Mouse (Mus musculus): ENCODE results near the gene Ccdc50. TPM values are rescaled to one million over a fixed set of nuclear protein-coding genes. Genes with fewer than 3 reads are reported as not detected.

The Ccdc50 gene
- polyA plus RNA-seq, 1 experiment from 2014 or later: 47.5 TPM

DNA sequence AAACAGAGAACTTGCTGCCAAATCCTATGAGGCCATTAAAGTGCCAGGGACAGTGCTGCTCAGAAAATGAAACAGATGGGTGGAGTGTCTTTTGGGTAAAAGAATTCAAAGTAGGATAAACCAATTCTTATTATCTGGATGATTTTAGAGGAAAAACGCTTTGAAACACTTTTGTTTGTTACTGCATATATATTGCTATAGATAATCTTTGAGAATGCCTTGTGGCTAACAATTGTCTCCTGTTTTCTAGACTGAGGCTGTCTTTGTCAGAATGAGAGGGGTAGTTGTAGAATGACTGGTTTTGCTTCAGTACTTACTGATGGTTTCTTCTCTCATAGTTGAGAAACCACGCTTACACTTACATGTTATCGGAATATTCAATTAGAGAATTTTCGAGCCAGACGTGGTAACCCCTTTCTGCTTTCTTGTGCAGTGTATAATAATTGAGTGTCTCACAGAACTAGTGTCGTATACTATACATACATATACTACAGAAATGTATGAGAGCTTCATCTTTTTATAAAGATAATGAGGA lies 11.1 kb downstream of the Ccdc50 start:
- Histone ChIP-seq H3K9ac (replicated peaks) (no peak overlapping the region), H3K27me3 (no peaks in the 10 kb centered on the region), H3K4me3 (no peak overlapping the region), H3K4me1 (no peaks in the 10 kb centered on the region), H3K4me2 (replicated peaks) (no peak overlapping the region), H3K9me3 (no peaks in the 10 kb centered on the region), H3K27ac (replicated peaks) (no peak overlapping the region), H3K36me3 (no peaks in the 10 kb centered on the region)
- ATAC-seq (replicated peaks): no peak
- 91% methylated on average over 6 of the region's 6 CpGs for WGBS

- Histone ChIP-seq H3K9me3 (no peaks in the 10 kb centered on the region), H3K9ac (replicated peaks) (no peak overlapping the region), H3K27me3 (no peaks in the 10 kb centered on the region), H3K4me3 (no peak overlapping the region), H3K36me3 (peaks cover 8% of the 10 kb centered on the region), H3K4me1 (no peaks in the 10 kb centered on the region), H3K4me2 (replicated peaks) (no peak overlapping the region), H3K27ac (replicated peaks) (no peak overlapping the region)
- ATAC-seq (replicated peaks): no peak
- WGBS: 87% methylated on average over 2 of the region's 2 CpGs
These were observed 12.9 kb downstream of the Ccdc50 start for GRCm38 (mm10) chr16:27401579-27401978.

DNA sequence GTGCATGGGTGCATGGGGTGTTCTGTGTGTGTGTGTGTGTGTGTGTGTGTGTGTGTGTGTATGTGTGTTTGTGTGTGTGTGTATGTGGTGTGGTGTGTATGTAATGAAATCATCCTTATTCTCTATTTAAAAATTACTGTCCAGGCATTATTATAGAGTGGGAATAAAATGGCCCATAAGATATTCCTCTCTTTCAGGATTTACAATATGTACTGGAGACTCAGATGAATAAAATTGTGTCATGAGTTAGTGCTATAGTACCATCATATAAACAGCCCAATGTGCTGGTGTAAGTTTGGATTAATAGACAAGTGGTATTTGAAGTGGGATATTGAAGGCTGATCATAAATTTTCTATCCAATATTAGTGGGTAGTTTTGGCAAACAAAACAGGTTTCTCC lies 15.4 kb downstream of the Ccdc50 start:
- no peak overlapping the region for H3K4me3 ChIP-seq
- no peaks in the 10 kb centered on the region for H3K9me3 ChIP-seq
- no peak overlapping the region for H3K4me2 ChIP-seq (replicated peaks)

GRCm38 (mm10) chr16:27416937-27417584 lies 28.4 kb downstream of the Ccdc50 start:
- 95% methylated on average over 6 of the region's 6 CpGs for WGBS
- no peak overlapping the region for H3K9ac ChIP-seq (replicated peaks)
- no peaks in the 10 kb centered on the region for H3K27me3 ChIP-seq
- no peak overlapping the region for H3K4me2 ChIP-seq (replicated peaks)
- no peak overlapping the region for H3K27ac ChIP-seq (replicated peaks)
- no peaks in the 10 kb centered on the region for H3K4me1 ChIP-seq
- H3K36me3 ChIP-seq: peaks cover 65% of the 10 kb centered on the region
- ATAC-seq (replicated peaks): no peak
- H3K9me3 ChIP-seq: no peaks in the 10 kb centered on the region
- no peak overlapping the region for H3K4me3 ChIP-seq

More for the DNA sequence above, 15.4 kb downstream of the Ccdc50 start:
- Histone ChIP-seq H3K27me3 (no peaks in the 10 kb centered on the region), H3K9ac (replicated peaks) (no peak overlapping the region), H3K27ac (replicated peaks) (no peak overlapping the region), H3K36me3 (peaks cover 21% of the 10 kb centered on the region), H3K4me1 (no peaks in the 10 kb centered on the region)
- ATAC-seq (replicated peaks): no peak

GRCm38 (mm10) chr16:27417632-27418031 lies 29.0 kb downstream of the Ccdc50 start:
- H3K4me1 ChIP-seq: no peaks in the 10 kb centered on the region
- H3K4me2 ChIP-seq (replicated peaks): no peak overlapping the region
- no peaks in the 10 kb centered on the region for H3K27me3 ChIP-seq
- H3K9ac ChIP-seq (replicated peaks): no peak overlapping the region
- H3K27ac ChIP-seq (replicated peaks): no peak overlapping the region
- WGBS: 88% methylated on average over 3 of the region's 3 CpGs
- no peaks in the 10 kb centered on the region for H3K9me3 ChIP-seq
- no peak for ATAC-seq (replicated peaks)
- H3K36me3 ChIP-seq: peaks cover 68% of the 10 kb centered on the region
- no peak overlapping the region for H3K4me3 ChIP-seq

GRCm38 (mm10) chr16:27420982-27421381 lies 32.3 kb downstream of the Ccdc50 start:
- WGBS: 95% methylated on average over 3 of the region's 3 CpGs
- no peak for ATAC-seq (replicated peaks)
- H3K36me3 ChIP-seq: peaks cover 46% of the 10 kb centered on the region

DNA sequence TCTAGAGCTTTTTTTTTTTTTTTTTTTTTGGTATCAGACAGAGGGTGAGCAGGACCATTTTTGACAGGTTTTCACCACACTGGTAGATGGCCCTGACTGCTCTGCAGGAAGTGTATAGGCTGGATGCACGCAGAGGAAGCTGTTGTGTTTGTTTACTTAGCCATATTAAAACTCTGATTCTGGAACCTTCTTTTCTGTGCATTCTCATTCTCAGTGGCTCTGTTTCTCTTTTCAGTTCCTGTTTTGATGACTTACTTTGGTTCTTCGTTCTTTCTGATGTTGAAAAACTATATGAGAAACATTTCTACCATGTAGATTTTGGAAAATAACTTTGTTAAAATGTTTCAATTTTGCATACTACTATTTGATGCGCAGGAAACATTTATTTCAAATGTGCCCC lies 46.4 kb downstream of the Ccdc50 start:
- H3K4me3 ChIP-seq: no peak overlapping the region
- ATAC-seq (replicated peaks): no peak
- peaks cover 39% of the 10 kb centered on the region for H3K36me3 ChIP-seq
- H3K4me2 ChIP-seq (replicated peaks): no peak overlapping the region
- no peaks in the 10 kb centered on the region for H3K4me1 ChIP-seq
- no peaks in the 10 kb centered on the region for H3K9me3 ChIP-seq
- no peak overlapping the region for H3K27ac ChIP-seq (replicated peaks)
- no peaks in the 10 kb centered on the region for H3K27me3 ChIP-seq
- no peak overlapping the region for H3K9ac ChIP-seq (replicated peaks)
- 86% methylated on average over 3 of the region's 3 CpGs for WGBS

More at GRCm38 (mm10) chr16:27420982-27421381, 32.3 kb downstream of the Ccdc50 start:
- H3K27ac ChIP-seq (replicated peaks): no peak overlapping the region
- H3K9me3 ChIP-seq: no peaks in the 10 kb centered on the region
- H3K9ac ChIP-seq (replicated peaks): no peak overlapping the region
- H3K4me1 ChIP-seq: no peaks in the 10 kb centered on the region
- H3K4me3 ChIP-seq: no peak overlapping the region
- H3K4me2 ChIP-seq (replicated peaks): no peak overlapping the region
- H3K27me3 ChIP-seq: no peaks in the 10 kb centered on the region

DNA sequence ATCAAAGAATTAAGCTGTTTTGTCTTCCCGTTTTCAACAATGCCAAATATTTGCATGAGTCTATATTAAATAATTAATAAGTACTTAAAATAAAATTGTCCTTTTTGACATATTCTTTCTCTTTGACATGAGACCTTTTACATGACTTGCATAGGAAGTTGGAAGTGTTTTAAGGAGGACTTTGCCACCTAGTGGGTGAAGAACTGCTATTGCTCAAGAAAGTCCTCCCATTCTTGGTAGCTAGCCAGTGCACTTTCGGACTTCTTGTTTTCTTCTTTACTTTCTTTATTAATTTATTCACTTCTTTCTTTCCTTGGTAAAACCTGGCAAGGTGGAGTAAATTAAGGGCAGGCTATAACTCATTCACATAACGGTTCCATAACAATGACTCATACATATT lies 55.3 kb downstream of the Ccdc50 start:
- H3K9ac ChIP-seq (replicated peaks): no peak overlapping the region
- H3K4me3 ChIP-seq: no peak overlapping the region
- no peaks in the 10 kb centered on the region for H3K27me3 ChIP-seq
- H3K4me1 ChIP-seq: no peaks in the 10 kb centered on the region
- H3K9me3 ChIP-seq: no peaks in the 10 kb centered on the region
- H3K27ac ChIP-seq (replicated peaks): no peak overlapping the region
- WGBS: 85% methylated on average over 3 of the region's 3 CpGs
- peaks cover 46% of the 10 kb centered on the region for H3K36me3 ChIP-seq
- H3K4me2 ChIP-seq (replicated peaks): no peak overlapping the region
- no peak for ATAC-seq (replicated peaks)

- no peaks in the 10 kb centered on the region for H3K9me3 ChIP-seq
- peaks cover 30% of the 10 kb centered on the region for H3K36me3 ChIP-seq
- H3K9ac ChIP-seq (replicated peaks): no peak overlapping the region
- no peak for ATAC-seq (replicated peaks)
- H3K4me3 ChIP-seq: no peak overlapping the region
- H3K4me2 ChIP-seq (replicated peaks): no peak overlapping the region
- peaks cover 5% of the 10 kb centered on the region; the same call in 1 of the 2 replicates for H3K4me1 ChIP-seq
- no peaks in the 10 kb centered on the region for H3K27me3 ChIP-seq
- 92% methylated on average over 5 of the region's 5 CpGs for WGBS
- H3K27ac ChIP-seq (replicated peaks): no peak overlapping the region
These were observed 60.7 kb downstream of the Ccdc50 start for GRCm38 (mm10) chr16:27449360-27449759.

DNA sequence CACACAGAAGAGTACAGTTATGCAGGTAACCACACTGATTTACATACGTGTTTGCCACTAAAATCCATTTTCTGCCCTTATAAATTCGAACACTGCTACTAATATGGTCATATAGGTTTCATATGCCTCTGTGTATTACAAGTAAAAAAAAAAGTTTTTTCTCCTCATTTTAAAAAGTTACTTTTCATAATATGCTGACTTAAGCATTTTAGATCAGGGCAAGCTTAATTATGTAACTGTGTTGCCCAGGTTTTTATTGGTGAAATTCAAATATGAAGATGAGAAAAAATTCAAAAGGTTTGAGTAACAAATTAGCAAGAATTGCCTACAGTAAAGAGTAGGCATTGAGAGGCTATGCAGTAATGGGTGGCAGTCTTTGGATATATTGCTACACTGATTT lies 62.0 kb downstream of the Ccdc50 start:
- 92% methylated on average over 2 of the region's 2 CpGs for WGBS
- H3K4me1 ChIP-seq: peaks cover 5% of the 10 kb centered on the region; the same call in 1 of the 2 replicates
- H3K4me3 ChIP-seq: no peak overlapping the region
- no peak overlapping the region for H3K4me2 ChIP-seq (replicated peaks)
- H3K27ac ChIP-seq (replicated peaks): no peak overlapping the region
- peaks cover 19% of the 10 kb centered on the region for H3K36me3 ChIP-seq
- H3K9me3 ChIP-seq: no peaks in the 10 kb centered on the region
- ATAC-seq (replicated peaks): no peak
- H3K9ac ChIP-seq (replicated peaks): no peak overlapping the region
- H3K27me3 ChIP-seq: no peaks in the 10 kb centered on the region

DNA sequence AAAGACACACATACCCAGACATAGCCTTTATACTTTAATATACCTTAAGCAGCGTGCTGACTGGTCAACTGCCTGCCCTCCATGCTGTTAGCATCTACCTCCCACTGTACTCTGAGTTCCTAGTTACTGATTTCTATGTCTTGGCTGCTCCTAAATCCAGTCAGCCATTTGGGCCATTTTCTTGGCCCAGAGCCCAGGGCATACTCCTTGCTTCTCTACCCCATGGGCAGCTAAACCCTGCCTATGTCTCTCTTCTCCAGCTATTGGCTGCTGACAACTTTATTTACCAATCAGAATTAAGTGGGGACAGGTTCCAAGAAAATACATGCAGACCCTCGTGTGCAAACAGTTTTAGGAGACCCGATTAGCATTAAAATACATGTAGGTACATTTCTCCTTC lies 64.7 kb downstream of the Ccdc50 start:
- Histone ChIP-seq H3K4me2 (replicated peaks) (no peak overlapping the region), H3K36me3 (peaks cover 5% of the 10 kb centered on the region; the same call in 1 of the 2 replicates), H3K27ac (replicated peaks) (no peak overlapping the region), H3K4me3 (no peak overlapping the region), H3K9ac (replicated peaks) (no peak overlapping the region), H3K4me1 (peaks cover 5% of the 10 kb centered on the region; the same call in 1 of the 2 replicates), H3K27me3 (no peaks in the 10 kb centered on the region), H3K9me3 (no peaks in the 10 kb centered on the region)
- ATAC-seq (replicated peaks): peak; percentile 72
- 39% methylated on average over 3 of the region's 3 CpGs for WGBS

DNA sequence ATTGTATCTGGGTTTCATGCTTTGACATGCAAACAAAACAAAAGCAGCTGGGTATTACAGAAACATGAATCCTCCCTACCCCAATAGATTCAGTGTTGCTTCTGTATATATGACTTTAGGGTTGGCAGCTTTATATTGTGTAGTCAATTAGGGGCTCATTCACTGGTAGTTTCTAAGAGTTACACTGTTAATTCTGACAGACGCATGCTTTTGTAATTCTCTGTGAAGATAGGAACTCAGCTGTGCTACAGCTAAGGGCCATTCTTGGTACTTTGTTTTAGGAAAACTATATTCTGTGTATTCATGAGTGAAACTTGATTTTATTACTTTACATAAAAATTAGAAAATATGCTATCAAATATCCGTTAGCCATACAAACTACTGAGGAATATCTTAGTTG lies 65.2 kb downstream of the Ccdc50 start:
- peaks cover 5% of the 10 kb centered on the region; the same call in 1 of the 2 replicates for H3K36me3 ChIP-seq
- ATAC-seq (replicated peaks): peak; percentile 29
- H3K4me3 ChIP-seq: no peak overlapping the region
- no peaks in the 10 kb centered on the region for H3K9me3 ChIP-seq
- WGBS: 52% methylated on average over 2 of the region's 2 CpGs
- H3K27ac ChIP-seq (replicated peaks): no peak overlapping the region
- no peak overlapping the region for H3K4me2 ChIP-seq (replicated peaks)
- H3K4me1 ChIP-seq: peaks cover 5% of the 10 kb centered on the region; the same call in 1 of the 2 replicates
- no peak overlapping the region for H3K9ac ChIP-seq (replicated peaks)
- H3K27me3 ChIP-seq: no peaks in the 10 kb centered on the region

DNA sequence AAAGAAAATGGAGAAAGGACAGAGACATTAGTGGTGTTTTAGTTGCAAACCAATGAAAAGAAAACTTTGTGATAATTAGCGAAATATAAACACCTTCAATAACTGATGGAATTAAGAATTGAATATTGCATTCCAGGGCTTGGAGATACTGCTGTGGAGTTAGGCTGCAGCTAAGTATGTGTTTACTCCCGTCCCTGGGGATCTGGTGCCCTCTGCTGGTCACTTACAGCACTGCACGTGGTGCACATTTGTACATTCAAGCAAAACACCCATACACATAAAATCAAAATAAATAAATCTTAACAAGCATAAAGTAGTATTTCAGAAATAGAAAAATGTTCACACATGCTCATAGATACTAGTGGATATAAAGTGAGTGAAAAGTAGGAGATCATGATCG lies 68.6 kb downstream of the Ccdc50 start:
- Histone ChIP-seq H3K4me1 (peaks cover 5% of the 10 kb centered on the region; the same call in 1 of the 2 replicates), H3K4me2 (replicated peaks) (no peak overlapping the region), H3K9me3 (no peaks in the 10 kb centered on the region), H3K36me3 (no peaks in the 10 kb centered on the region), H3K9ac (replicated peaks) (no peak overlapping the region), H3K4me3 (no peak overlapping the region), H3K27me3 (no peaks in the 10 kb centered on the region), H3K27ac (replicated peaks) (no peak overlapping the region)
- WGBS: 18% methylated on average over 4 of the region's 4 CpGs
- peak; percentile 74; the same call in 1 of the 2 replicates for ATAC-seq (replicated peaks)
